Mouse (Mus musculus): ENCODE measurements around the gene Ifi214. TPM values are rescaled to one million over a fixed set of nuclear protein-coding genes. Genes with fewer than 3 reads are reported as not detected.

Gene Ifi214
- polyA plus RNA-seq (2015; fragmentation: Nextera tagmentation; extraction: Ambion mirVana), result 0.22 and 0.47 TPM in 2 replicates

GRCm38 (mm10) chr1:173535791-173536190, at the start of gene Ifi214:
TSS of gene Ifi214 (minus strand) at chr1:173535957.

DNA sequence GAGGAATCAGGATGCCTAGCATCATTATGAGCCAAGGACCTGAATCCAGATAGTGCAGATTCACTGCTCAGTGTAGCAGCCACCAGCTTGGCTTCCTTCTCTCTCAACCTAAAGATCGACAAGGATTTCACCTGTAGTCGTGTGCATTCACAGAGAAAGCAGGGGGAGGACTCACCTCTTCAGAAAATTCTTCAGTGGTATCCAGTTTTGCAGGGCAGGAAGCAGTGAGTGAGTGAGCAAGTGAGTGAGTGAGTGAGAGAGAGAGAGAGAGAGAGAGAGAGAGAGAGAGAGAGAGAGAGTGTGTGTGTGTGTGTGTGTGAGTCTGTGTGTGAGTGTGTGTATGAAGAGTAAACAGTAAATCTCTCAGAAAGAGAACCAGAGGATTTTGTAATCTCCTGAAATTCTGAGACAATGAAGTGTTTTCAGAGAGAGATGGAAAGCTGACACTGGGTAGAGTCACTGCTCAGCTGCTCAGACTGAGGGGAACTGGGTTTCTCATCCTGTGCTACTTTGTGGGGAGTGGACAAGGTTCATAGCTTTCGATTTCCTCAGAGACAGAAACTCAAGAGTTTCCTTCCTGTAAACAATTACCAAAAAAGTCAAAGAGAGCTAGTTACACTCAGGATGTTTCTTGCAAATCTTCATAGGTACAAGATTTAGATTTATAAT, 44.8 kb downstream of the Ifi214 start, which contains the start of gene Ifi206:
Gene Ifi206 (minus strand): TSS at position 230 of the 669 bp plus-strand sequence.

Other genes starting within 250 kb of the Ifi214 start
- gene Ackr1, start 202.2 kb downstream of the Ifi214 start, polyA plus RNA-seq (2015; fragmentation: Nextera tagmentation; extraction: Ambion mirVana), result 35.1 and 49.6 TPM in 2 replicates
- gene Aim2, start 185.1 kb downstream of the Ifi214 start, polyA plus RNA-seq (2015; fragmentation: Nextera tagmentation; extraction: Ambion mirVana), result 7.7 and 9.0 TPM in 2 replicates
- 1.6 TPM in 2 replicates for gene Cadm3, start 168.3 kb downstream of the Ifi214 start, polyA plus RNA-seq (2015; fragmentation: Nextera tagmentation; extraction: Ambion mirVana)
- gene Ifi206, start 44.9 kb downstream of the Ifi214 start, polyA plus RNA-seq (2015; fragmentation: Nextera tagmentation; extraction: Ambion mirVana), result 0.48 and 0.97 TPM in 2 replicates
- gene Ifi213, start 63.3 kb upstream of the Ifi214 start, polyA plus RNA-seq (2015; fragmentation: Nextera tagmentation; extraction: Ambion mirVana), result 1.2 and 1.3 TPM in 2 replicates
- gene Ifi209, start 95.0 kb upstream of the Ifi214 start, polyA plus RNA-seq (2015; fragmentation: Nextera tagmentation; extraction: Ambion mirVana), result 2.0 and 3.2 TPM in 2 replicates
- gene Ifi208, start 137.7 kb upstream of the Ifi214 start, polyA plus RNA-seq (2015; fragmentation: Nextera tagmentation; extraction: Ambion mirVana), result 0.06 and 0.13 TPM in 2 replicates
- gene Ifi207, start 205.8 kb upstream of the Ifi214 start, polyA plus RNA-seq (2015; fragmentation: Nextera tagmentation; extraction: Ambion mirVana), result 2.1 and 3.0 TPM in 2 replicates
- gene Ifi204, start 231.0 kb upstream of the Ifi214 start, polyA plus RNA-seq (2015; fragmentation: Nextera tagmentation; extraction: Ambion mirVana), result 6.8 and 10.2 TPM in 2 replicates

All from spleen, postnatal 0 days (tissue).